Mouse (Mus musculus): ENCODE data around the gene Galnt10. TPM values are rescaled to one million over a fixed set of nuclear protein-coding genes. Genes with fewer than 3 reads are reported as not detected.

Gene Galnt10
- polyA plus RNA-seq, 1 experiment: 27.2 TPM

DNA sequence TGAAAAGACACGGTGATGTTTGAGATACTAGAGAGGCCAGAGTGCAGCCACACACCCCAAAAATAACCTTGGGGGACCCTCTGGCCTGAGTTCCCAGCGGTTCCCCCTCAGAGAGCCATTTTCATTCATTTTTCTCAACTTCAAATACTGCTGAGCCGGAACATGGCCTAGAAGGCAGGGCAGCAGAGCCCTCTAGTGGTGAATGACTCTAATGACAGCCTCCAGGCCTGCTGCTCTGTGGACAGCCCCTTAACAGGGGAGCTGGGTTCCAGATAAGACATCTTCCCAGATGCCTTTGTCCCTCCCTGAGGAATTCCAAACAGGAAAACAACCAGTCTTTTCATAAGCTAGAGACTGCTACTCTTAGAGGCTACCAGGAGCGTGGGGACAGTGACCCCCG lies 133.1 kb downstream of the Galnt10 start:
- Histone ChIP-seq H3K36me3 (ENCODE audit: control insufficient read depth, insufficient read depth) (no peaks in the 10 kb centered on the region), H3K4me3 (no peak overlapping the region), H3K79me2 (ENCODE audit: control insufficient read depth, insufficient read depth) (no peaks in the 10 kb centered on the region), H3K27me3 (ENCODE audit: control insufficient read depth, insufficient read depth, insufficient read length) (no peaks in the 10 kb centered on the region), H3ac (ENCODE audit: control insufficient read depth, insufficient read length) (no peak overlapping the region), H3K4me2 (ENCODE audit: low read depth) (no peak overlapping the region)
- no peak for TF ChIP-seq POLR2AphosphoS2 (IDR thresholded peaks at IDR 0.05; ENCODE audit: insufficient read length, low read depth)

DNA sequence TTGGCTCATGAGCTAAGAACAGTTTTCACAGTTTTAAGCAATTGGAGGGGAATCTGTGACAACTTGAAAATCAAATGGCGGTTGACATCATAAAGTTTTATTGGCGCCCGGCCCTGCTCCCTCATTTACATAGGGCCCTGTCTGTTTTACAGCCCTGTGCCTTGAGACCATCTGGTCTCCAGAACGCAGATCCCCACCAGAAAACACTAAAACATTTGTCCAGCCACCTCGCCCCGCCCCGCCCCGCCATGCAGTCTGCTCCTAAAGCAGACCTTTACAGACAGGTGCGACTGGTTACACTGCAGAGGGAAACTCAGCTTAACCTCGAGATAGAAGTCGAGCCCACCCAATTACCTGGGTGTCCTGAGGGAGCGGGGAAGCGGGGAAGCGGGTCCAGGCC lies 134.6 kb downstream of the Galnt10 start:
- no peak overlapping the region for H3ac ChIP-seq (ENCODE audit: control insufficient read depth, insufficient read length)
- H3K4me2 ChIP-seq (ENCODE audit: low read depth): no peak overlapping the region
- H3K36me3 ChIP-seq (ENCODE audit: control insufficient read depth, insufficient read depth): no peaks in the 10 kb centered on the region
- no peaks in the 10 kb centered on the region for H3K27me3 ChIP-seq (ENCODE audit: control insufficient read depth, insufficient read depth, insufficient read length)
- TF ChIP-seq MAX (IDR thresholded peaks at IDR 0.05; ENCODE audit: low read depth) (no peak), REST (IDR thresholded peaks at IDR 0.05; ENCODE audit: insufficient read depth, insufficient read length) (no peak), USF1 (IDR thresholded peaks at IDR 0.05; ENCODE audit: low read depth) (no peak), SRF (IDR thresholded peaks at IDR 0.05; ENCODE audit: control insufficient read depth, insufficient read length, low read depth) (no peak), TCF3 (IDR thresholded peaks at IDR 0.05; ENCODE audit: insufficient read length, low read depth) (no peak), POLR2AphosphoS2 (IDR thresholded peaks at IDR 0.05; ENCODE audit: insufficient read length, low read depth) (no peak)
- no peak overlapping the region for H3K4me3 ChIP-seq
- H3K79me2 ChIP-seq (ENCODE audit: control insufficient read depth, insufficient read depth): no peaks in the 10 kb centered on the region

DNA sequence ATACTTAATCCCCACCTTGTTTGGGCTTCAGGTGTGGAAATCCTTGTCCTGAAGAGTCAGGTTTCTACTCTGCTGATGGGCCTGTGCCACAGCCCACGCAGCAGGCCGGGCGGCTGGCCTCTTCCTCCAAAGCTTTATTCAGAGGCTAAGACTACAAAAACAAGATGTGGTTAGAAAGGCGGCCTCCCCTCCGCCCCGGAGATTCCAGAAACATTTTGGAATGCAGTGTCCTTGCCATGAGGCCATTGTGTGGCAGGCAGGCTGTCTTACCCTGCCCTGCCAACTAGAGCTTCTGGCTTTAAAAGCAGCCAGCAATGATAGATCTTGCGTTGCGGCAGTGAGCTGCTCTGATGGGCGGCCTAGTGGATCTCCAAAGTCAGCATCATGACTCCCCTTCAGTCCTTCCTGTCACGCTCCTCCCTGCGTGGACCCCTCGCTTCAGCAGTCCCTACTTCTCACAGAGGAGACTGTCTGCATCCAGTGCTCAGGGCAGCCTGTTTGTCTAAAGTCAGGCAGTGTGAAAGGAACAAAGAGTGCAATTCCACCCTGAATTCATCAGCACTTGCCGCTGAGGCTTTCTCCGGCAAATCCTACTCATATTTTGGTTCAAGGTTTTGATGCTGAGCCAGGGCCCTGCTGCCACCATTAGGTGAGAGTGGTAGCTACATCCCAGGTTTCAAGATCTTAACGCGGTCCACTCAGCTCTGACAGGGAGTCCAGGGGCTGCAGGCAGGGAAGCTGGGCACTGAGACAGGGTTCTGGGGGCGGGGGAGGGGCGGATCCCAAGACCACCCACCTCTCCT lies 141.6 kb downstream of the Galnt10 start:
- no peak overlapping the region for H3K4me3 ChIP-seq
- H3K4me2 ChIP-seq (ENCODE audit: low read depth): no peak overlapping the region
- H3K27me3 ChIP-seq (ENCODE audit: control insufficient read depth, insufficient read depth, insufficient read length): no peaks in the 10 kb centered on the region
- TF ChIP-seq MYOG (IDR thresholded peaks at IDR 0.05; ENCODE audit: control insufficient read depth in 1 of 3, insufficient read depth in 1 of 3, insufficient read length in 2 of 3, low read depth in 2 of 3) (no peak), REST (IDR thresholded peaks at IDR 0.05; ENCODE audit: insufficient read depth, insufficient read length) (no peak), POLR2AphosphoS2 (IDR thresholded peaks at IDR 0.05; ENCODE audit: insufficient read length, low read depth) (no peak), TCF3 (IDR thresholded peaks at IDR 0.05; ENCODE audit: insufficient read length, low read depth) (no peak), E2F4 (IDR thresholded peaks at IDR 0.05; ENCODE audit: insufficient read depth) (no peak), POLR2A (IDR thresholded peaks at IDR 0.05; ENCODE audit: insufficient read length, low read depth) (no peak), MYOD1 (IDR thresholded peaks at IDR 0.05; ENCODE audit: control insufficient read depth in 1 of 3, insufficient read length in 2 of 3, low read depth in 2 of 3) (no peak), SRF (IDR thresholded peaks at IDR 0.05; ENCODE audit: control insufficient read depth, insufficient read length, low read depth) (no peak), TCF12 (IDR thresholded peaks at IDR 0.05; ENCODE audit: insufficient read depth, poor library complexity, severe bottlenecking) (no peak), CEBPB (IDR thresholded peaks at IDR 0.05; ENCODE audit: insufficient read depth, poor library complexity, severe bottlenecking) (no peak), MAX (IDR thresholded peaks at IDR 0.05; ENCODE audit: low read depth) (no peak), USF1 (IDR thresholded peaks at IDR 0.05; ENCODE audit: low read depth) (no peak)
- no peaks in the 10 kb centered on the region for H3K36me3 ChIP-seq (ENCODE audit: control insufficient read depth, insufficient read depth)
- no peak overlapping the region for H3ac ChIP-seq (ENCODE audit: control insufficient read depth, insufficient read length)
- H3K79me2 ChIP-seq (ENCODE audit: control insufficient read depth, insufficient read depth): no peaks in the 10 kb centered on the region

DNA sequence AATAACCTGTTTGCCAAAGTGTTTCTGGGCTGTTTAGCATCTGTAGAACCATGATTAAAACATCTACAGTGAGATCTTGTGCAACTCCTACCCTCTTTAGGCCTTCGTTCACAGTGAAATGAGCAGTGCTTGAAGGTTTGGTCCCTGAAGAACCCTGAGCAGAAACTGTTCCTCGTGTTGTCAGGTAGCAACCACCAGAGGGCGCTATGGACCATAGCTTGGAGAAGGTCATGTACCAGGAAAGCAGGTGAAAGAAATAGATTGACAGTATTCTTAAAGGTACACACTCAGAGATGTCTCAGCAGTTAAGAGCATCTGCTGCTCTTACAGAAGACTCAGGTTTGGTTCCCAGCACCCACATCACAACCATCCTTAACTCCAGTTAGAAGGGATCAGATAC lies 142.7 kb downstream of the Galnt10 start:
- no peaks in the 10 kb centered on the region for H3K79me2 ChIP-seq (ENCODE audit: control insufficient read depth, insufficient read depth)
- TF ChIP-seq TCF3 (IDR thresholded peaks at IDR 0.05; ENCODE audit: insufficient read length, low read depth) (no peak), SRF (IDR thresholded peaks at IDR 0.05; ENCODE audit: control insufficient read depth, insufficient read length, low read depth) (no peak), MAX (IDR thresholded peaks at IDR 0.05; ENCODE audit: low read depth) (no peak), MYOD1 (IDR thresholded peaks at IDR 0.05; ENCODE audit: control insufficient read depth in 1 of 3, insufficient read length in 2 of 3, low read depth in 2 of 3) (no peak), CEBPB (IDR thresholded peaks at IDR 0.05; ENCODE audit: insufficient read depth, poor library complexity, severe bottlenecking) (no peak), POLR2AphosphoS2 (IDR thresholded peaks at IDR 0.05; ENCODE audit: insufficient read length, low read depth) (no peak), MYOG (IDR thresholded peaks at IDR 0.05; ENCODE audit: control insufficient read depth in 1 of 3, insufficient read depth in 1 of 3, insufficient read length in 2 of 3, low read depth in 2 of 3) (no peak), USF1 (IDR thresholded peaks at IDR 0.05; ENCODE audit: low read depth) (no peak), POLR2A (IDR thresholded peaks at IDR 0.05; ENCODE audit: insufficient read length, low read depth) (no peak), TCF12 (IDR thresholded peaks at IDR 0.05; ENCODE audit: insufficient read depth, poor library complexity, severe bottlenecking) (no peak)
- no peak overlapping the region for H3K4me3 ChIP-seq
- no peaks in the 10 kb centered on the region for H3K27me3 ChIP-seq (ENCODE audit: control insufficient read depth, insufficient read depth, insufficient read length)
- no peak overlapping the region for H3K4me2 ChIP-seq (ENCODE audit: low read depth)
- no peaks in the 10 kb centered on the region for H3K36me3 ChIP-seq (ENCODE audit: control insufficient read depth, insufficient read depth)
- H3ac ChIP-seq (ENCODE audit: control insufficient read depth, insufficient read length): no peak overlapping the region

DNA sequence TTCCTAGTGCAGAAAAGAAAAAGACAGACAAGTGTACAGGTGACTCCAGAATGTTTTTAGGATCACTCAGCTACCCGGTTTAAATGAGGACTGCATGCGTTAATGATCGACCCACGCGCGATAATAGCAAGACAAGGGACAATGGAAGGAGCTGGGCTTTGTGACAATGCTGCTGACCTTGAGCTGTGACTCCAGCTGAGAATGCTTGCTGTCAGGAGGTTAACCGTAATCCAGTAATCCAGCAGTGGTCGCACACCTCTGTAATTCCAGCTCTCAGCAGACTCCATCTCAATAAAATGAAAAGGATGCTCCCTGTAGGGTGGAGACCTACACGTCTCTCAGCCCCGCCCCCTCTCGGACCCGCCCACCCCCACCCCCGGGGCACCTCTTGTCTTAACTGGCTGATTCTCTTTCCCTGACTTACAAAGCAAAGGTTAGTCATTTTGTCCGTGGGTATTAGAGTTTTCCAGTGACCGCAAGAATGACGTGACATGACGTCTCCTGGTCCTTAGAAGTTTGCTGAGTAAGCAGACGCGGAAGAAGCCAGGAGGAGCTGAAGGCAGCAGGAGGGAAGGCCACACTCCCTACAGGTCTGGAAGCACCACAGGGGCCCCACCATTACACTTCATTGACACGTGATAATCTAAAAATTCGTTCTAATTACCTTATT lies 145.8 kb downstream of the Galnt10 start:
- TF ChIP-seq CEBPB (IDR thresholded peaks at IDR 0.05; ENCODE audit: insufficient read depth, poor library complexity, severe bottlenecking) (no peak), SRF (IDR thresholded peaks at IDR 0.05; ENCODE audit: control insufficient read depth, insufficient read length, low read depth) (no peak), MYOG (IDR thresholded peaks at IDR 0.05; ENCODE audit: control insufficient read depth in 1 of 3, insufficient read depth in 1 of 3, insufficient read length in 2 of 3, low read depth in 2 of 3) (no peak), TCF12 (IDR thresholded peaks at IDR 0.05; ENCODE audit: insufficient read depth, poor library complexity, severe bottlenecking) (no peak), MAX (IDR thresholded peaks at IDR 0.05; ENCODE audit: low read depth) (no peak), E2F4 (IDR thresholded peaks at IDR 0.05; ENCODE audit: insufficient read depth) (no peak), TCF3 (IDR thresholded peaks at IDR 0.05; ENCODE audit: insufficient read length, low read depth) (no peak), POLR2A (IDR thresholded peaks at IDR 0.05; ENCODE audit: insufficient read length, low read depth) (no peak), USF1 (IDR thresholded peaks at IDR 0.05; ENCODE audit: low read depth) (no peak), MYOD1 (IDR thresholded peaks at IDR 0.05; ENCODE audit: control insufficient read depth in 1 of 3, insufficient read length in 2 of 3, low read depth in 2 of 3) (no peak), REST (IDR thresholded peaks at IDR 0.05; ENCODE audit: insufficient read depth, insufficient read length) (no peak), POLR2AphosphoS2 (IDR thresholded peaks at IDR 0.05; ENCODE audit: insufficient read length, low read depth) (no peak)
- H3K4me3 ChIP-seq: no peak overlapping the region
- H3ac ChIP-seq (ENCODE audit: control insufficient read depth, insufficient read length): no peak overlapping the region
- no peaks in the 10 kb centered on the region for H3K36me3 ChIP-seq (ENCODE audit: control insufficient read depth, insufficient read depth)
- H3K27me3 ChIP-seq (ENCODE audit: control insufficient read depth, insufficient read depth, insufficient read length): no peaks in the 10 kb centered on the region
- no peak overlapping the region for H3K4me2 ChIP-seq (ENCODE audit: low read depth)
- H3K79me2 ChIP-seq (ENCODE audit: control insufficient read depth, insufficient read depth): no peaks in the 10 kb centered on the region

Measured in myocyte (in vitro differentiated cells).